Mouse (Mus musculus) stomach, postnatal 0 days (tissue): ENCODE measurements at regions not wholly inside any gene's neighbourhood (a gene's known extent, or its start where the extent isn't known, plus 50 kb on each side); places are given as distances from the start of the nearest gene placed in this dataset.

Experiments
- CTCF ChIP-seq: IDR thresholded peaks from 2 replicates; pipeline ENCODE4 v1.5.1; 2016; ENCODE audit warnings: antibody characterized with exemption, low read depth, mild to moderate bottlenecking, moderate library complexity
- EP300 ChIP-seq: optimal IDR thresholded peaks from 2 replicates; pipeline ENCODE3; 2016; ENCODE audit warnings: antibody characterized with exemption

- TF ChIP-seq CTCF (no peak), EP300 (no peak)
Measured at GRCm38 (mm10) chr3:58202816-58203215, 211.7 kb upstream of the Tsc22d2 start.
